Mouse (Mus musculus) liver, embryonic 11.5 days (tissue): ENCODE results near the gene Tnfrsf22. TPM values are rescaled to one million over a fixed set of nuclear protein-coding genes. Genes with fewer than 3 reads are reported as not detected.
"Not testable (repeated sequence)": the region's sequence is repeated elsewhere in the genome, so short reads cannot be mapped to it uniquely, and the experiment has no call there.

Experiments used
- ATAC-seq: fragments of 200-750 bp; cut with Nextera tagmentation; replicated peaks from 2 replicates; pipeline ENCODE4 v1.8.0; 2017; ENCODE audit warnings: moderate number of reproducible peaks, mild to moderate bottlenecking, moderate TSS enrichment, moderate library complexity; ENCODE audit not compliant: low FRiP score
- DNase-seq: peaks from one replicate; pipeline ENCODE4 v3.0.0-alpha.2; 2017; ENCODE audit warnings: low spot score
- H3K27ac ChIP-seq: fragments of 300-500 bp; sonication (generic); 2 replicates; pipeline ENCODE4 v1.5.1; 2014; ENCODE audit warnings: mild to moderate bottlenecking, low read depth, low read length, control low read depth
- H3K27me3 ChIP-seq: fragments of 300-500 bp; sonication (generic); replicated peaks from 2 replicates; pipeline ENCODE4 v1.6.1; 2014; ENCODE audit warnings: low read length, mixed read lengths; ENCODE audit not compliant: control insufficient read depth, insufficient read depth
- H3K36me3 ChIP-seq: fragments of 300-500 bp; sonication (generic); 2 replicates; pipeline ENCODE4 v1.6.1; 2014; ENCODE audit warnings: mild to moderate bottlenecking, low read length, moderate library complexity, mixed read lengths; ENCODE audit not compliant: control insufficient read depth, insufficient read depth
- H3K4me1 ChIP-seq: fragments of 300-500 bp; sonication (generic); replicated peaks from 2 replicates; pipeline ENCODE4 v1.6.1; 2014; ENCODE audit warnings: low read length, mixed read lengths; ENCODE audit not compliant: control insufficient read depth, insufficient read depth
- H3K4me2 ChIP-seq: fragments of 300-500 bp; sonication (generic); 2 replicates; pipeline ENCODE4 v1.6.1; 2014; ENCODE audit warnings: mild to moderate bottlenecking, control low read depth, moderate library complexity
- H3K4me3 ChIP-seq: fragments of 300-500 bp; sonication (generic); 2 replicates; pipeline ENCODE4 v1.5.1; 2014; ENCODE audit warnings: low read depth, low read length, control low read depth
- H3K9ac ChIP-seq: fragments of 300-500 bp; sonication (generic); 2 replicates; pipeline ENCODE4 v1.6.1; 2014; ENCODE audit warnings: low read depth, low read length, control low read depth
- H3K9me3 ChIP-seq: fragments of 300-500 bp; sonication (generic); 2 replicates; pipeline ENCODE4 v1.6.1; 2016; ENCODE audit warnings: low read length, inconsistent platforms, mixed read lengths; ENCODE audit not compliant: control insufficient read depth
- WGBS: fragments of 180-500 bp; shearing (Covaris S2); extraction: QIAGEN DNeasy Blood & Tissue Kit; methylation state at CpG from one replicate; pipeline ENCODE4 v1.1.7; 2014; 5-methylcytosine and 5-hydroxymethylcytosine counted together
- polyA plus RNA-seq: library from polyadenylated mRNA; unstranded; fragments of >200 nt; fragmentation: Nextera tagmentation; extraction: Ambion mirVana; gene quantifications from 2 replicates; pipeline ENCODE4 v1.2.1, GENCODE M21; 2014

The Tnfrsf22 gene
- polyA plus RNA-seq, 1 experiment from 2014 or later, result 2.6 TPM

DNA sequence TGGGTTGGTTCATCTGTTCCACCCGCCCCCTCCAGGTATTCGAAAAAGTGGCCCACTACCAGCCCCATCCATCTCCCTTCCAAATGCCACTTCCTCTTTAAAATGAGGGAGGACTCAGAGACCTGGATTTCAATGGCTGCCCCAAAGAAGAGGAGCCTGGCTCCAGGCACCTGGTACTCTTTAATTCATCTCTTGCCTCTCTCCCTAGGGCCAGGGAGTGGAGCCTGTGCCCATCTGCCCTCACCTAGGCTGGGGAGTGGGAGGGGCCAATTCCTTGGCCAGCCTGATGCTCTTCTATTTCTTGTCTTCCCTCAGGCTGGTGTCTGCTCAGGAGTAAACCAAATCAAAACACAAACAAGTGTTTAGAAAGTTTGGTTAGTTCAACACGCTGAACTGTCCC lies 37.2 kb upstream of the Tnfrsf22 start:
- not testable (repeated sequence) for H3K9me3 ChIP-seq, H3K27me3 ChIP-seq, H3K4me3 ChIP-seq, H3K36me3 ChIP-seq, H3K4me2 ChIP-seq, ATAC-seq, DNase-seq, H3K9ac ChIP-seq, H3K4me1 ChIP-seq, H3K27ac ChIP-seq
- 73% methylated on average over 3 of the region's 3 CpGs for WGBS

GRCm38 (mm10) chr7:143686191-143686590 lies 36.7 kb upstream of the Tnfrsf22 start:
- not testable (repeated sequence) for H3K4me2 ChIP-seq, ATAC-seq, H3K9me3 ChIP-seq, DNase-seq, H3K27me3 ChIP-seq, H3K27ac ChIP-seq, H3K4me3 ChIP-seq, H3K36me3 ChIP-seq, H3K4me1 ChIP-seq, H3K9ac ChIP-seq
- WGBS, result 45% methylated on average over 4 of the region's 4 CpGs

GRCm38 (mm10) chr7:143685359-143686067 lies 36.1 kb upstream of the Tnfrsf22 start, which contains the start of gene Tnfrsf23:
Gene Tnfrsf23 (minus strand): TSS chr7:143685872.
- Histone ChIP-seq H3K36me3 (no peaks in the 10 kb centered on the region), H3K27me3 (no peaks in the 10 kb centered on the region; the same call in 1 of the 2 replicates), H3K9me3 (no peaks in the 10 kb centered on the region), H3K27ac (no peak within 1 kb of the TSS), H3K4me3 (peak within 1 kb of the TSS; percentile 38), H3K4me2 (peak within 1 kb of the TSS; percentile 71), H3K9ac (no peak within 1 kb of the TSS), H3K4me1 (no peaks in the 10 kb centered on the region)
- ATAC-seq (peak; percentile 87), DNase-seq (peak; percentile 50)
- WGBS, result 5% methylated on average over 35 of the region's 35 CpGs

- H3K4me3 ChIP-seq, ATAC-seq, H3K9me3 ChIP-seq, H3K27me3 ChIP-seq, H3K9ac ChIP-seq, H3K4me2 ChIP-seq, DNase-seq, H3K36me3 ChIP-seq, H3K27ac ChIP-seq, H3K4me1 ChIP-seq: not testable (repeated sequence)
- 79% methylated on average over 1 of the region's 2 CpGs for WGBS
Measured at GRCm38 (mm10) chr7:143684569-143684968, 35.1 kb upstream of the Tnfrsf22 start.

- no peak overlapping the region for H3K27ac ChIP-seq
- H3K36me3 ChIP-seq, result no peaks in the 10 kb centered on the region
- no peaks in the 10 kb centered on the region; the same call in 1 of the 2 replicates for H3K27me3 ChIP-seq
- H3K4me1 ChIP-seq, result no peaks in the 10 kb centered on the region
- H3K4me3 ChIP-seq, result no peak overlapping the region
- no peaks in the 10 kb centered on the region for H3K9me3 ChIP-seq
- 86% methylated on average over 1 of the region's 1 CpGs for WGBS
- ATAC-seq (no peak), DNase-seq (no peak)
- no peak overlapping the region for H3K9ac ChIP-seq
- no peak overlapping the region for H3K4me2 ChIP-seq
Measured at GRCm38 (mm10) chr7:143681566-143681965, 32.1 kb upstream of the Tnfrsf22 start.

- WGBS, result 41% methylated on average over 2 of the region's 2 CpGs
- not testable (repeated sequence) for H3K9ac ChIP-seq, H3K36me3 ChIP-seq, H3K4me3 ChIP-seq, H3K27ac ChIP-seq, ATAC-seq, DNase-seq, H3K4me1 ChIP-seq, H3K27me3 ChIP-seq, H3K9me3 ChIP-seq, H3K4me2 ChIP-seq
Measured at GRCm38 (mm10) chr7:143680836-143681235, 31.4 kb upstream of the Tnfrsf22 start.

DNA sequence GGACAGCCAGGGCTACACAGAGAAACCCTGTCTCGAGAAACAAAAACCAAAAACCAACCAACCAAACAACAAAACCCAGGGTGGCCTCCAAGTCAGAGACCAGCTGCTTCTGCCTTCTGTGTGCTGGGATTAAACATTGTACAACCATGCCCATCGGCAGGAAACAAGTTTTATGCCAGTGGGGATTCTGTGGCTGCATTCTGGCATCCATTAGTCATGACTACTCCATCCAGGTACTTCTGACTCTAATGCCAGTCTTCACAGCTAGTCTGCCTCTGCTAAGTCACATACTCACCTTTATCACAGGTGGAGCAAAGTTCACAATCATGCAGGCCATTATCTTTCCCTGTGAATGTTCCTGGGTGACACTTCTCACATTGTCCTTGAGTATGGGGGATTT lies 30.2 kb upstream of the Tnfrsf22 start:
- DNase-seq, H3K4me1 ChIP-seq: not testable (repeated sequence)
- WGBS, result 71% methylated on average over 2 of the region's 2 CpGs

DNA sequence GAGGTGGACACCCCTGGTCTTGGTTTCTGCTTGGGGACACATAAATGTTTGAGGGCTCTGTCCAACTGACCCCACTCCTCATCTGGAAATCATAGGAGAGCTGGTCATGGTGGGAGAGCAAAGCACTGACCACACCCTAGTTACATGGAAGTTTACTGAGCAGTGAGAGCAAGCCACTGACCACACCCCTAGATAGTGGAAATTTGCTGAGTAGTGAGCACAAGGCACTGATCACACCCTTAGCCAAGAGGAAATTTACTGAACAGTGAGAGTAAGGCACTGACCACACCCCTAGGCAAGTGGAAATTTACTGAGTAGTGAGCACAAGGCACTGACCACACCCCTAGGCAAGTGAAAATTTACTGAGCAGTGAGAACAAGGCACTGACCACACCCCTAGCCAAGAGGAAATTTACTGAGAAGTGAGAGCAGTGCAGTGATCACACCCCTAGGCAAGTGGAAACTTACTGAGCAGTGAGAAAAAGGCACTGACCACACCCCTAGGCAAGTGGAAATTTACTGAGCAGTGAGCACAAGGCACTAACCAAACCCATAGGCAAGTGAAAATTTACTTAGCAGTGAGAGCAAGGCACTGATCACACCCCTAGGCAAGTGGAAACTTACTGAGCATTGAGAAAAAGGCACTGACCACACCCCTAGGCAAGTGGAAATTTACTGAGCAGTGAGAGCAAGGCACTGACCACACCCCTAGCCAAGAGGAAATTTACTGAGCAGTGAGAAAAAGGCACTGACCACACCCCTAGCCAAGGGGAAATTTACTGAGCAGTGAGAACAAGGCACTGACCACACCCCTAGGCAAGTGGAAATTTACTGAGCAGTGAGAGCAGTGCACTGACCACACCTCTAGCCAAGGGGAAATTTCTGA lies 17.2 kb upstream of the Tnfrsf22 start:
- Histone ChIP-seq H3K4me1 (no peaks in the 10 kb centered on the region), H3K9me3 (no peaks in the 10 kb centered on the region), H3K4me2 (no peak overlapping the region), H3K27ac (no peak overlapping the region), H3K9ac (no peak overlapping the region), H3K4me3 (no peak overlapping the region), H3K27me3 (no peaks in the 10 kb centered on the region), H3K36me3 (no peaks in the 10 kb centered on the region)
- no peak for DNase-seq
- no peak for ATAC-seq

More for the DNA sequence above, 30.2 kb upstream of the Tnfrsf22 start:
- H3K27ac ChIP-seq, H3K9ac ChIP-seq, H3K27me3 ChIP-seq, ATAC-seq, H3K36me3 ChIP-seq, H3K9me3 ChIP-seq, H3K4me2 ChIP-seq, H3K4me3 ChIP-seq: not testable (repeated sequence)
